Comparison of ENCODE assay signal across 9 mouse cellular contexts in genomic region chr10:81523570-81523969, GRCm38 (mm10). TPM values are rescaled to one million over a fixed set of nuclear protein-coding genes. Genes with fewer than 3 reads are reported as not detected.
DNase-seq lines count a peak whose midpoint lies in the region; ATAC-seq and TF ChIP-seq lines count a peak whose summit lies in the region.
"Had no signal": no experiment of that assay in that cellular context is flagged by ENCODE, and none has a peak within 500 bp of the region (broad histone marks: within the 10 kb centered on the region; RNA-seq: fewer than 3 reads in every experiment).

No protein-coding gene starts in this region.

- H3K27me3 ChIP-seq in hindbrain, embryonic 14.5 days (ENCODE audit: control insufficient read depth, insufficient read depth, low read length), result 0 out of 2 replicates have a peak, but pooled peaks cover 6% of the 10 kb centered on the region
- H3K27me3 ChIP-seq in hindbrain, embryonic 11.5 days (ENCODE audit: control insufficient read depth, insufficient read depth, low read length), result peaks cover 8% of the 10 kb centered on the region; the same call in 1 of the 2 replicates
- H3K27me3 ChIP-seq in MEL (ENCODE audit: control insufficient read depth in 1 of 2, insufficient read depth in 2 of 2, low read length in 2 of 2), result no peaks in the 10 kb centered on the region

- no peak overlapping the region for H3K4me2 ChIP-seq in hindbrain, embryonic 14.5 days (replicated peaks)
- H3K4me2 ChIP-seq in hindbrain, embryonic 11.5 days (replicated peaks; ENCODE audit: low read depth, low read length), result no peak overlapping the region

- ATAC-seq in hindbrain, embryonic 14.5 days (ENCODE audit: low FRiP score), result no peak
- ATAC-seq in hindbrain, embryonic 11.5 days (ENCODE audit: low FRiP score), result no peak
- peak; percentile 33 for ATAC-seq in inflammation-experienced regulatory T-cells, adult 6 months

- intact Hi-C loops in left cerebral cortex, postnatal 25 days (cut with DNase I), result no loop called here

- 30% methylated on average over 19 of the region's 19 CpGs for WGBS in hindbrain, embryonic 14.5 days
- 20% methylated on average over 19 of the region's 19 CpGs for WGBS in hindbrain, embryonic 11.5 days

- H3K9me3 ChIP-seq in hindbrain, embryonic 14.5 days (ENCODE audit: control insufficient read depth, low read length), result no peaks in the 10 kb centered on the region
- no peaks in the 10 kb centered on the region for H3K9me3 ChIP-seq in hindbrain, embryonic 11.5 days (ENCODE audit: control insufficient read depth, low read length)
- no peaks in the 10 kb centered on the region for H3K9me3 ChIP-seq in MEL (replicated peaks; ENCODE audit: insufficient read depth, low read length)

- H3K27ac ChIP-seq in hindbrain, embryonic 14.5 days, result no peak overlapping the region
- no peak overlapping the region for H3K27ac ChIP-seq in hindbrain, embryonic 11.5 days (ENCODE audit: low read depth, low read length)
- H3K27ac ChIP-seq in MEL (ENCODE audit: control insufficient read depth, low read depth, low read length), result peak overlapping the region; percentile 96

- peak in 1 of 2 experiments; percentile 26; a peak in 1 of 4 replicates for TF ChIP-seq EP300 in MEL (IDR thresholded peaks at IDR 0.05; ENCODE audit: low read depth in 1 of 2, low read length in 2 of 2)

- H3K9ac ChIP-seq in hindbrain, embryonic 14.5 days, result 0 out of 2 replicates have a peak overlapping the region, but pooled peaks have one; percentile 5
- H3K9ac ChIP-seq in hindbrain, embryonic 11.5 days (ENCODE audit: low read depth, low read length), result no peak overlapping the region
- peak overlapping the region; percentile 89 for H3K9ac ChIP-seq in MEL (ENCODE audit: control insufficient read depth, low read depth, low read length, poor library complexity, severe bottlenecking)

- peaks cover 11% of the 10 kb centered on the region for H3K79me2 ChIP-seq in MEL (ENCODE audit: control insufficient read depth, insufficient read depth, low read length, poor library complexity)

- no peak for DNase-seq in hindbrain, embryonic 14.5 days (ENCODE audit: low spot score)
- DNase-seq in hindbrain, embryonic 11.5 days (ENCODE audit: low spot score), result no peak
- DNase-seq in MEL (ENCODE audit: low read depth, low spot score), result peak; percentile 75
- DNase-seq in lung, postnatal 36 days, result peak; percentile 41
- no peak for DNase-seq in left cerebral cortex, postnatal 25 days (ENCODE audit: low spot score in 2 of 2)
- DNase-seq in right cerebral cortex, postnatal 36 days (ENCODE audit: low spot score in 2 of 2), result no peak
- DNase-seq in right cerebral cortex, postnatal 4 days, result no peak
- DNase-seq: right cerebral cortex, postnatal 25 days had no signal

- no peaks in the 10 kb centered on the region for H3K4me1 ChIP-seq in hindbrain, embryonic 14.5 days (replicated peaks; ENCODE audit: control insufficient read depth, insufficient read depth, low read length)
- H3K4me1 ChIP-seq in hindbrain, embryonic 11.5 days (replicated peaks; ENCODE audit: control insufficient read depth, insufficient read depth, low read length), result 0 out of 2 replicates have a peak, but pooled peaks cover 2% of the 10 kb centered on the region
- peaks cover 4 to 29% of the 10 kb centered on the region in 2 experiments for H3K4me1 ChIP-seq in MEL (ENCODE audit: control insufficient read depth in 1 of 2, insufficient read depth in 2 of 2, low read length in 2 of 2)

- no peak for TF ChIP-seq CTCF in MEL (IDR thresholded peaks at IDR 0.05 in 2 of 3, conservative IDR thresholded peaks at IDR 0.05 in 1 of 3; ENCODE audit: control insufficient read depth in 1 of 3, insufficient read depth in 1 of 3, low read depth in 2 of 3, low read length in 3 of 3, poor library complexity in 1 of 3, severe bottlenecking in 1 of 3)

- H3K36me3 ChIP-seq in hindbrain, embryonic 14.5 days (replicated peaks; ENCODE audit: control insufficient read depth, insufficient read depth), result 0 out of 2 replicates have a peak, but pooled peaks cover under 1% of the 10 kb centered on the region
- H3K36me3 ChIP-seq in hindbrain, embryonic 11.5 days (ENCODE audit: control insufficient read depth, insufficient read depth, low read length), result no peaks in the 10 kb centered on the region
- peaks cover 0 to 18% of the 10 kb centered on the region in 2 experiments; a peak in 2 of 4 replicates for H3K36me3 ChIP-seq in MEL (ENCODE audit: control insufficient read depth in 1 of 2, insufficient read depth in 2 of 2, low read length in 2 of 2)

- no peak overlapping the region for H3K4me3 ChIP-seq in hindbrain, embryonic 14.5 days (replicated peaks; ENCODE audit: low read length)
- no peak overlapping the region for H3K4me3 ChIP-seq in hindbrain, embryonic 11.5 days (ENCODE audit: low read depth, low read length)
- H3K4me3 ChIP-seq in MEL (ENCODE audit: control insufficient read depth in 1 of 2, insufficient read depth in 1 of 2, low read depth in 2 of 2, low read length in 2 of 2), result peak overlapping the region; percentile 80 to 87

- no peak for TF ChIP-seq RAD21 in MEL (IDR thresholded peaks at IDR 0.05; ENCODE audit: low read depth, low read length)

- TF ChIP-seq POLR2A in MEL (IDR thresholded peaks at IDR 0.05; ENCODE audit: control insufficient read depth in 1 of 2, insufficient read depth in 1 of 2, low read depth in 1 of 2, low read length in 2 of 2, poor library complexity in 1 of 2), result no peak; a peak in 1 of 4 replicates

TF ChIP-seq in MEL, 35 proteins besides CTCF, POLR2A, EP300 and RAD21 (continues in another document):
- no peak for TF ChIP-seq TBP (IDR thresholded peaks at IDR 0.05; ENCODE audit: low read depth, low read length)
- 0 out of 2 replicates have a peak, but pooled peaks have one; percentile 62 for TF ChIP-seq CHD1 (IDR thresholded peaks at IDR 0.05; ENCODE audit: low read depth, low read length)
- TF ChIP-seq ZMIZ1 (IDR thresholded peaks at IDR 0.05; ENCODE audit: low read depth, low read length), result 0 out of 2 replicates have a peak, but pooled peaks have one; percentile 2
- peak; percentile 23; the same call in 1 of the 2 replicates for TF ChIP-seq TCF12 (IDR thresholded peaks at IDR 0.05; ENCODE audit: low read depth, low read length)
- peak; percentile 33; the same call in 1 of the 2 replicates for TF ChIP-seq MAX (IDR thresholded peaks at IDR 0.05; ENCODE audit: low read length)
- TF ChIP-seq ZNF384 (IDR thresholded peaks at IDR 0.05; ENCODE audit: low read depth, low read length), result no peak
- TF ChIP-seq MYB (IDR thresholded peaks at IDR 0.05; ENCODE audit: low read depth, low read length), result no peak
- TF ChIP-seq NELFE (IDR thresholded peaks at IDR 0.05; ENCODE audit: low read depth, low read length), result peak; percentile 22; the same call in 1 of the 2 replicates
- no peak for TF ChIP-seq SMC3 (IDR thresholded peaks at IDR 0.05; ENCODE audit: low read depth, low read length)

RNA-seq across cellular contexts. Expression of gene Gna15, which starts 0.5 kb away (rescaled TPM):
- polyA plus RNA-seq in hindbrain, embryonic 14.5 days (2014; fragmentation: Nextera tagmentation; extraction: Ambion mirVana), result 1.1 and 1.2 TPM in 2 replicates
- polyA plus RNA-seq in hindbrain, embryonic 11.5 days (2014; fragmentation: Nextera tagmentation; extraction: Ambion mirVana), result 0.56 and 0.66 TPM in 2 replicates
- 28.2 and 33.0 TPM in 2 replicates for total RNA-seq in MEL (2012; rRNA removed)
- polyA plus RNA-seq in MEL (2012; ENCODE audit: insufficient read depth in 1 of 2, insufficient read length in 2 of 2, low read depth in 1 of 2, low replicate concordance in 2 of 2, missing spikeins in 1 of 2), result 100 to 1,000 TPM in 1 of 2 experiments, 10 to 100 TPM in 1; 23.0 to 142 TPM
- 100 to 1,000 TPM in 1 of 3 experiments, 10 to 100 TPM in 2; 23.1 to 102 (median 24.3) TPM for polyA plus RNA-seq in inflammation-experienced regulatory T-cells, adult 6 months (2017; shearing (Covaris generic))
- total RNA-seq in left cerebral cortex, postnatal 25 days (2021), result 1 to 10 TPM; 2.0 to 3.1 TPM

RNA-seq across cellular contexts. Expression of gene Gna11, which starts 21.4 kb away (rescaled TPM):
- polyA plus RNA-seq in hindbrain, embryonic 14.5 days (2014; fragmentation: Nextera tagmentation; extraction: Ambion mirVana), result 87.5 and 95.5 TPM in 2 replicates
- polyA plus RNA-seq in hindbrain, embryonic 11.5 days (2014; fragmentation: Nextera tagmentation; extraction: Ambion mirVana), result 57.3 and 61.7 TPM in 2 replicates
- 12.2 and 14.1 TPM in 2 replicates for total RNA-seq in MEL (2012; rRNA removed)
- 10 to 100 TPM in 1 of 2 experiments, not detected in 1; 18.4 TPM for polyA plus RNA-seq in MEL (2012; ENCODE audit: insufficient read depth in 1 of 2, insufficient read length in 2 of 2, low read depth in 1 of 2, low replicate concordance in 2 of 2, missing spikeins in 1 of 2)
- 10 to 100 TPM; 26.5 to 29.4 (median 28.7) TPM for polyA plus RNA-seq in inflammation-experienced regulatory T-cells, adult 6 months (2017; shearing (Covaris generic))
- 100 to 1,000 TPM; 101 to 107 TPM for total RNA-seq in left cerebral cortex, postnatal 25 days (2021)

RNA-seq across cellular contexts. Expression of gene S1pr4, which starts 23.6 kb away (rescaled TPM):
- 0.70 and 0.81 TPM in 2 replicates for polyA plus RNA-seq in hindbrain, embryonic 14.5 days (2014; fragmentation: Nextera tagmentation; extraction: Ambion mirVana)
- 0.15 and 0.24 TPM in 2 replicates for polyA plus RNA-seq in hindbrain, embryonic 11.5 days (2014; fragmentation: Nextera tagmentation; extraction: Ambion mirVana)
- total RNA-seq in MEL (2012; rRNA removed), result 1.7 and 2.1 TPM in 2 replicates
- polyA plus RNA-seq in MEL (2012; ENCODE audit: insufficient read depth in 1 of 2, insufficient read length in 2 of 2, low read depth in 1 of 2, low replicate concordance in 2 of 2, missing spikeins in 1 of 2), result 1 to 10 TPM in 1 of 2 experiments, not detected in 1; 1.6 TPM
- 10 to 100 TPM; 49.1 to 93.2 (median 50.3) TPM for polyA plus RNA-seq in inflammation-experienced regulatory T-cells, adult 6 months (2017; shearing (Covaris generic))
- total RNA-seq in left cerebral cortex, postnatal 25 days (2021), result under 1 TPM; 0.53 to 0.73 TPM

RNA-seq across cellular contexts. Expression of gene Ncln, which starts 27.4 kb away (rescaled TPM):
- 53.8 and 59.0 TPM in 2 replicates for polyA plus RNA-seq in hindbrain, embryonic 14.5 days (2014; fragmentation: Nextera tagmentation; extraction: Ambion mirVana)
- polyA plus RNA-seq in hindbrain, embryonic 11.5 days (2014; fragmentation: Nextera tagmentation; extraction: Ambion mirVana), result 43.5 and 46.9 TPM in 2 replicates
- 120 and 136 TPM in 2 replicates for total RNA-seq in MEL (2012; rRNA removed)
- 100 to 1,000 TPM; 215 to 276 TPM for polyA plus RNA-seq in MEL (2012; ENCODE audit: insufficient read depth in 1 of 2, insufficient read length in 2 of 2, low read depth in 1 of 2, low replicate concordance in 2 of 2, missing spikeins in 1 of 2)
- 10 to 100 TPM; 34.3 to 41.1 (median 36.9) TPM for polyA plus RNA-seq in inflammation-experienced regulatory T-cells, adult 6 months (2017; shearing (Covaris generic))
- 10 to 100 TPM; 76.4 to 77.0 TPM for total RNA-seq in left cerebral cortex, postnatal 25 days (2021)

RNA-seq across cellular contexts. Expression of gene Aes, which starts 35.7 kb away (rescaled TPM):
- 524 and 550 TPM in 2 replicates for polyA plus RNA-seq in hindbrain, embryonic 14.5 days (2014; fragmentation: Nextera tagmentation; extraction: Ambion mirVana)
- polyA plus RNA-seq in hindbrain, embryonic 11.5 days (2014; fragmentation: Nextera tagmentation; extraction: Ambion mirVana), result 264 and 280 TPM in 2 replicates
- 170 and 197 TPM in 2 replicates for total RNA-seq in MEL (2012; rRNA removed)
- polyA plus RNA-seq in MEL (2012; ENCODE audit: insufficient read depth in 1 of 2, insufficient read length in 2 of 2, low read depth in 1 of 2, low replicate concordance in 2 of 2, missing spikeins in 1 of 2), result 100 to 1,000 TPM in 1 of 2 experiments, not detected in 1; 355 TPM
- 100 to 1,000 TPM in 2 of 3 experiments, 10 to 100 TPM in 1; 82.5 to 118 (median 109) TPM for polyA plus RNA-seq in inflammation-experienced regulatory T-cells, adult 6 months (2017; shearing (Covaris generic))
- 100 to 1,000 TPM; 630 to 638 TPM for total RNA-seq in left cerebral cortex, postnatal 25 days (2021)

Comparison
In these comparisons a context has a peak if more than half of its experiments do, and no peak if none do; other contexts are left out.
1. DNase-seq: peak in MEL (single experiment) and lung, postnatal 36 days (single experiment); none in hindbrain, embryonic 14.5 days (single experiment), hindbrain, embryonic 11.5 days (single experiment), left cerebral cortex, postnatal 25 days (0 of 2), right cerebral cortex, postnatal 36 days (0 of 2) and right cerebral cortex, postnatal 4 days (single experiment).
2. H3K4me3 ChIP-seq: peak in MEL (2 of 2); none in hindbrain, embryonic 14.5 days (single experiment) and hindbrain, embryonic 11.5 days (single experiment).
3. RNA of gene Gna15, which starts 0.5 kb away (polyA plus RNA-seq): 23.0 to 142 TPM in MEL and 23.1 to 102 TPM in inflammation-experienced regulatory T-cells, adult 6 months; 1.1 to 1.2 TPM in hindbrain, embryonic 14.5 days and 0.56 to 0.66 TPM in hindbrain, embryonic 11.5 days; every median in the first group is over 10 times any median in the second.
4. RNA of gene S1pr4, which starts 23.6 kb away (polyA plus RNA-seq): 49.1 to 93.2 TPM in inflammation-experienced regulatory T-cells, adult 6 months; 1.6 TPM in MEL, 0.70 to 0.81 TPM in hindbrain, embryonic 14.5 days and 0.15 to 0.24 TPM in hindbrain, embryonic 11.5 days; every median in the first group is over 10 times any median in the second.